Mouse (Mus musculus): ENCODE results near the gene Prima1.

GRCm38 (mm10) chr12:103205561-103205960 lies 36.4 kb downstream of the Prima1 start:
- TF ChIP-seq GATA1 (IDR thresholded peaks at IDR 0.05; ENCODE audit: borderline replicate concordance, low read length) (no peak), FLI1 (IDR thresholded peaks at IDR 0.05; ENCODE audit: low read length) (no peak)
